Mouse (Mus musculus) kidney, postnatal 0 days (tissue): ENCODE data around the gene Rnf7. TPM values are rescaled to one million over a fixed set of nuclear protein-coding genes. Genes with fewer than 3 reads are reported as not detected.

ENCODE experiments used
- ATAC-seq: fragments of 200-750 bp; cut with Nextera tagmentation; replicated peaks from 2 replicates; pipeline ENCODE4 v1.8.0; 2017; ENCODE audit warnings: low read depth, moderate number of reproducible peaks, moderate TSS enrichment, moderate library complexity; ENCODE audit not compliant: low FRiP score
- DNase-seq: peaks from one replicate; pipeline ENCODE4 v3.0.0-alpha.2; 2016; ENCODE audit warnings: low spot score
- H3K27ac ChIP-seq: fragments of 300-500 bp; sonication (generic); 2 replicates; pipeline ENCODE4 v1.5.1; 2014; ENCODE audit warnings: mild to moderate bottlenecking
- H3K27me3 ChIP-seq: fragments of 300-500 bp; sonication (generic); 2 replicates; pipeline ENCODE4 v1.6.1; 2014; ENCODE audit warnings: low read length, mixed read lengths; ENCODE audit not compliant: insufficient read depth
- H3K36me3 ChIP-seq: fragments of 300-500 bp; sonication (generic); 2 replicates; pipeline ENCODE4 v1.6.1; 2014; ENCODE audit warnings: low read length, mixed read lengths; ENCODE audit not compliant: insufficient read depth
- H3K4me1 ChIP-seq: fragments of 300-500 bp; sonication (generic); replicated peaks from 2 replicates; pipeline ENCODE4 v1.6.1; 2014; ENCODE audit warnings: antibody characterized with exemption, low read length, mixed read lengths; ENCODE audit not compliant: insufficient read depth
- H3K4me2 ChIP-seq: fragments of 300-500 bp; sonication (generic); 2 replicates; pipeline ENCODE4 v1.6.1; 2014; ENCODE audit warnings: mild to moderate bottlenecking, low read length, moderate library complexity, mixed read lengths
- H3K4me3 ChIP-seq: fragments of 300-500 bp; sonication (generic); replicated peaks from 2 replicates; pipeline ENCODE4 v1.5.1; 2014; ENCODE audit warnings: low read depth, low read length
- H3K9ac ChIP-seq: fragments of 300-500 bp; sonication (generic); 2 replicates; pipeline ENCODE4 v1.6.1; 2014; ENCODE audit warnings: low read depth, low read length
- H3K9me3 ChIP-seq: fragments of 300-500 bp; sonication (generic); replicated peaks from 2 replicates; pipeline ENCODE4 v1.6.1; 2016; ENCODE audit warnings: low read length, inconsistent platforms, mixed read lengths
- CTCF ChIP-seq: IDR thresholded peaks from 2 replicates; pipeline ENCODE4 v1.5.1; 2016; ENCODE audit warnings: antibody characterized with exemption, low read depth, mild to moderate bottlenecking, moderate library complexity
- WGBS: fragments of 180-500 bp; shearing (Covaris S2); extraction: QIAGEN DNeasy Blood & Tissue Kit; methylation state at CpG from one replicate; pipeline ENCODE4 v1.1.7; 2014; 5-methylcytosine and 5-hydroxymethylcytosine counted together
- polyA plus RNA-seq: library from polyadenylated mRNA; unstranded; fragments of >200 nt; fragmentation: Nextera tagmentation; extraction: Ambion mirVana; gene quantifications from 2 replicates; pipeline ENCODE4 v1.2.1, GENCODE M21; 2015

Rnf7 gene
- polyA plus RNA-seq, 1 experiment from 2014 or later: 255 TPM

- ATAC-seq (no peak), DNase-seq (no peak)
- H3K4me2 ChIP-seq: no peak overlapping the region
- no peaks in the 10 kb centered on the region for H3K4me1 ChIP-seq
- H3K9ac ChIP-seq: no peak overlapping the region
- no peak overlapping the region for H3K27ac ChIP-seq
- no peak for TF ChIP-seq CTCF
- no peaks in the 10 kb centered on the region for H3K27me3 ChIP-seq
- no peak overlapping the region for H3K4me3 ChIP-seq
- WGBS: 68% methylated on average over 4 of the region's 4 CpGs
- H3K9me3 ChIP-seq: no peaks in the 10 kb centered on the region
- no peaks in the 10 kb centered on the region for H3K36me3 ChIP-seq
Measured at GRCm38 (mm10) chr9:96445351-96445750, 33.1 kb downstream of the Rnf7 start.

GRCm38 (mm10) chr9:96442081-96442480, 36.4 kb downstream of the Rnf7 start:
- H3K27ac ChIP-seq: no peak overlapping the region
- H3K4me3 ChIP-seq: no peak overlapping the region
- DNase-seq (no peak), ATAC-seq (no peak)
- 0 out of 2 replicates have a peak overlapping the region, but pooled peaks have one; percentile 0 for H3K4me2 ChIP-seq
- no peaks in the 10 kb centered on the region for H3K36me3 ChIP-seq
- H3K9me3 ChIP-seq: no peaks in the 10 kb centered on the region
- H3K27me3 ChIP-seq: no peaks in the 10 kb centered on the region
- no peak for TF ChIP-seq CTCF
- 20% methylated on average over 10 of the region's 10 CpGs for WGBS
- H3K9ac ChIP-seq: no peak overlapping the region
- H3K4me1 ChIP-seq: peaks cover 16% of the 10 kb centered on the region

GRCm38 (mm10) chr9:96438334-96438871, 40.1 kb downstream of the Rnf7 start:
- no peak for TF ChIP-seq CTCF
- DNase-seq (peak; percentile 56), ATAC-seq (peak; percentile 34; the same call in 1 of the 2 replicates)
- Histone ChIP-seq H3K9me3 (no peaks in the 10 kb centered on the region), H3K4me3 (peak overlapping the region; percentile 38), H3K4me1 (peaks cover 16% of the 10 kb centered on the region), H3K27me3 (no peaks in the 10 kb centered on the region), H3K27ac (peak overlapping the region; percentile 84), H3K4me2 (peak overlapping the region; percentile 85), H3K36me3 (no peaks in the 10 kb centered on the region), H3K9ac (peak overlapping the region; percentile 68)
- WGBS: 5% methylated on average over 8 of the region's 8 CpGs

- WGBS: under 1% methylated on average over 25 of the region's 25 CpGs
- DNase-seq (peak; percentile 89), ATAC-seq (peak; percentile 73)
- 0 out of 2 replicates have a peak, but pooled peaks have one; percentile 0 for TF ChIP-seq CTCF
- H3K4me3 ChIP-seq: peak overlapping the region; percentile 38
- peak overlapping the region; percentile 85 for H3K4me2 ChIP-seq
- no peaks in the 10 kb centered on the region for H3K36me3 ChIP-seq
- no peaks in the 10 kb centered on the region for H3K9me3 ChIP-seq
- peak overlapping the region; percentile 84 for H3K27ac ChIP-seq
- no peaks in the 10 kb centered on the region for H3K27me3 ChIP-seq
- H3K9ac ChIP-seq: peak overlapping the region; percentile 68
- H3K4me1 ChIP-seq: peaks cover 16% of the 10 kb centered on the region
Measured at GRCm38 (mm10) chr9:96437805-96438333, 40.6 kb downstream of the Rnf7 start.

GRCm38 (mm10) chr9:96436901-96437804, 41.3 kb downstream of the Rnf7 start:
- ATAC-seq (no peak), DNase-seq (peak; percentile 67)
- Histone ChIP-seq H3K27me3 (no peaks in the 10 kb centered on the region), H3K9me3 (no peaks in the 10 kb centered on the region), H3K4me3 (peak overlapping the region; percentile 38), H3K4me2 (peak overlapping the region; percentile 85), H3K9ac (peak overlapping the region; percentile 68), H3K27ac (peak overlapping the region; percentile 84), H3K4me1 (peaks cover 16% of the 10 kb centered on the region), H3K36me3 (no peaks in the 10 kb centered on the region)
- peak; percentile 10; the same call in 1 of the 2 replicates for TF ChIP-seq CTCF
- WGBS: 18% methylated on average over 28 of the region's 28 CpGs

GRCm38 (mm10) chr9:96432575-96432974, 45.9 kb downstream of the Rnf7 start:
- Histone ChIP-seq H3K27me3 (no peaks in the 10 kb centered on the region), H3K4me1 (peaks cover 5% of the 10 kb centered on the region), H3K36me3 (no peaks in the 10 kb centered on the region), H3K9ac (no peak overlapping the region), H3K4me2 (no peak overlapping the region), H3K27ac (no peak overlapping the region), H3K9me3 (no peaks in the 10 kb centered on the region), H3K4me3 (no peak overlapping the region)
- 84% methylated on average over 3 of the region's 3 CpGs for WGBS
- no peak for DNase-seq
- no peak for ATAC-seq
- no peak for TF ChIP-seq CTCF
